ENCODE assay signal across 8 mouse cellular contexts in the genomic region with DNA sequence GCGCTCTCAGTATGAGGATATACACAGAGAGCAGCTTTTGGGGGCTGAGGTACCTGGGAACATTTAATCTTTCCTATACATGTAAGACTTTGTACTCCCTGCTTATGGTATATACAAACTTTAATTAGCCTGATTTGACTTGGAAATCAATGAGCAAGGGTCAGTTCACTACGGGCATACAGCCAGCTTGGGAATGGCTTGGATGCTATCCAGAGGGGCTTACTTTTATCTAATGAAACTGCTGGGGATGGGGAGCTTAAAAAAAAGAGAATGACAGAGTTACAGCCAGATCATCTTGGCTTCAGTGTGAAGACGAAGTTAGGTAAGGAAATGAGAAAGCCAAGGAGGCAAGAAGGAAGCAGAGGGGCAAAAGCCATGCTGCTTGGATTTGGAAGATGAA. TPM values are rescaled to one million over a fixed set of nuclear protein-coding genes. Genes with fewer than 3 reads are reported as not detected.
DNase-seq lines count a peak whose midpoint lies in the region; ATAC-seq and TF ChIP-seq lines count a peak whose summit lies in the region.

No protein-coding gene starts in this region.

- no peaks in the 10 kb centered on the region for H3K9me3 ChIP-seq in heart, embryonic 11.5 days (replicated peaks; ENCODE audit: control insufficient read depth, low read length)
- H3K9me3 ChIP-seq in embryonic facial prominence, embryonic 11.5 days (replicated peaks; ENCODE audit: control insufficient read depth, low read length), result no peaks in the 10 kb centered on the region
- H3K9me3 ChIP-seq in intestine, postnatal 0 days (ENCODE audit: control insufficient read depth), result no peaks in the 10 kb centered on the region
- H3K9me3 ChIP-seq in midbrain, embryonic 10.5 days (replicated peaks), result no peaks in the 10 kb centered on the region

- DNase-seq in heart, postnatal 10 days, result no peak
- DNase-seq in embryonic facial prominence, embryonic 11.5 days (ENCODE audit: low spot score), result no peak
- no peak for DNase-seq in midbrain, embryonic 10.5 days (ENCODE audit: low spot score)
- DNase-seq in testis, postnatal 10 days (ENCODE audit: low spot score), result no peak
- DNase-seq in cerebellum, adult 9-10 months, result no peak
- no peak for DNase-seq in layer of hippocampus, adult 9-10 months (ENCODE audit: low spot score)

- intact Hi-C loops in heart, postnatal 10 days (cut with DNase I), result loop anchor here (10.0 kb wide), 1 partner anchor 580 kb away; a partner anchor contains a TSS

- no peak for TF ChIP-seq CTCF in intestine, postnatal 0 days (IDR thresholded peaks at IDR 0.05; ENCODE audit: low read depth)

- H3K4me1 ChIP-seq in heart, embryonic 11.5 days (ENCODE audit: control insufficient read depth, insufficient read depth, low read length), result peaks cover 23% of the 10 kb centered on the region
- H3K4me1 ChIP-seq in embryonic facial prominence, embryonic 11.5 days (ENCODE audit: control insufficient read depth, insufficient read depth, low read length), result no peaks in the 10 kb centered on the region; the same call in 1 of the 2 replicates
- H3K4me1 ChIP-seq in intestine, postnatal 0 days (replicated peaks; ENCODE audit: control insufficient read depth, insufficient read depth, low read length), result 0 out of 2 replicates have a peak, but pooled peaks cover 6% of the 10 kb centered on the region
- H3K4me1 ChIP-seq in midbrain, embryonic 10.5 days, result peaks cover 48% of the 10 kb centered on the region

- 0 out of 2 replicates have a peak overlapping the region, but pooled peaks have one; percentile 3 for H3K9ac ChIP-seq in heart, embryonic 11.5 days (ENCODE audit: low read depth, low read length)
- H3K9ac ChIP-seq in embryonic facial prominence, embryonic 11.5 days (replicated peaks; ENCODE audit: low read length), result no peak overlapping the region
- no peak overlapping the region for H3K9ac ChIP-seq in intestine, postnatal 0 days (ENCODE audit: low read depth, low read length)

- no peaks in the 10 kb centered on the region for H3K27me3 ChIP-seq in heart, embryonic 11.5 days (ENCODE audit: control insufficient read depth, insufficient read depth, low read length)
- no peaks in the 10 kb centered on the region for H3K27me3 ChIP-seq in embryonic facial prominence, embryonic 11.5 days (ENCODE audit: control insufficient read depth, insufficient read depth, low read length)
- H3K27me3 ChIP-seq in intestine, postnatal 0 days (replicated peaks; ENCODE audit: control insufficient read depth, insufficient read depth, low read length), result no peaks in the 10 kb centered on the region
- H3K27me3 ChIP-seq in midbrain, embryonic 10.5 days (ENCODE audit: low read depth, poor library complexity, severe bottlenecking), result no peaks in the 10 kb centered on the region

- peaks cover 6% of the 10 kb centered on the region; the same call in 1 of the 2 replicates for H3K36me3 ChIP-seq in heart, embryonic 11.5 days (ENCODE audit: control insufficient read depth, insufficient read depth, low read length)
- H3K36me3 ChIP-seq in embryonic facial prominence, embryonic 11.5 days (replicated peaks; ENCODE audit: control insufficient read depth, insufficient read depth, low read depth, low read length), result no peaks in the 10 kb centered on the region; the same call in none of the 2 replicates
- H3K36me3 ChIP-seq in intestine, postnatal 0 days (ENCODE audit: control insufficient read depth, insufficient read depth), result peaks cover 9% of the 10 kb centered on the region
- peaks cover 29% of the 10 kb centered on the region for H3K36me3 ChIP-seq in midbrain, embryonic 10.5 days

- H3K4me3 ChIP-seq in heart, embryonic 11.5 days (ENCODE audit: low read depth, low read length), result peak overlapping the region; percentile 33
- H3K4me3 ChIP-seq in embryonic facial prominence, embryonic 11.5 days (ENCODE audit: low read depth, low read length), result peak overlapping the region; percentile 20
- H3K4me3 ChIP-seq in intestine, postnatal 0 days (ENCODE audit: low read depth, low read length), result 0 out of 2 replicates have a peak overlapping the region, but pooled peaks have one; percentile 5
- peak overlapping the region; percentile 89 for H3K4me3 ChIP-seq in midbrain, embryonic 10.5 days

- peak overlapping the region; percentile 65 for H3K4me2 ChIP-seq in heart, embryonic 11.5 days
- peak overlapping the region; percentile 33 for H3K4me2 ChIP-seq in embryonic facial prominence, embryonic 11.5 days (ENCODE audit: low read depth, low read length)
- peak overlapping the region; percentile 37 for H3K4me2 ChIP-seq in intestine, postnatal 0 days (replicated peaks; ENCODE audit: low read depth)

- H3K27ac ChIP-seq in heart, embryonic 11.5 days (ENCODE audit: low read depth, low read length), result no peak overlapping the region
- H3K27ac ChIP-seq in embryonic facial prominence, embryonic 11.5 days (replicated peaks; ENCODE audit: low read depth, low read length), result no peak overlapping the region
- no peak overlapping the region for H3K27ac ChIP-seq in intestine, postnatal 0 days (ENCODE audit: low read depth, low read length)
- H3K27ac ChIP-seq in midbrain, embryonic 10.5 days (replicated peaks), result peak overlapping the region; percentile 49

- no peak for ATAC-seq in heart, embryonic 11.5 days (replicated peaks; ENCODE audit: insufficient number of reproducible peaks, low FRiP score, low TSS enrichment)
- ATAC-seq in embryonic facial prominence, embryonic 11.5 days (replicated peaks; ENCODE audit: insufficient number of reproducible peaks, low FRiP score, low TSS enrichment, low read depth), result no peak
- no peak for ATAC-seq in intestine, postnatal 0 days

- 38% methylated on average over 3 of the region's 3 CpGs for WGBS in heart, embryonic 11.5 days (ENCODE audit: insufficient replicate concordance)
- 57% methylated on average over 3 of the region's 3 CpGs for WGBS in embryonic facial prominence, embryonic 11.5 days
- WGBS in intestine, postnatal 0 days, result 38% methylated on average over 3 of the region's 3 CpGs
- 66% methylated on average over 3 of the region's 3 CpGs for WGBS in midbrain, embryonic 10.5 days

RNA-seq across cellular contexts. Expression of a gene that starts 2.9 kb away (rescaled TPM):
- polyA plus RNA-seq in heart, embryonic 11.5 days (2014; fragmentation: Nextera tagmentation; extraction: Ambion mirVana), result 8.9 and 12.1 TPM in 2 replicates
- total RNA-seq in heart, postnatal 10 days (2021), result 10 to 100 TPM; 23.9 to 27.4 TPM
- 18.3 and 18.9 TPM in 2 replicates for polyA plus RNA-seq in embryonic facial prominence, embryonic 11.5 days (2014; fragmentation: Nextera tagmentation; extraction: Ambion mirVana)
- polyA plus RNA-seq in intestine, postnatal 0 days (2015; fragmentation: Nextera tagmentation; extraction: Ambion mirVana), result 2.4 and 3.2 TPM in 2 replicates
- polyA plus RNA-seq in midbrain, embryonic 10.5 days (2016; fragmentation: Nextera tagmentation; extraction: Ambion mirVana), result 10.6 and 13.6 TPM in 2 replicates

RNA-seq across cellular contexts. Expression of a gene that starts 29.6 kb away (rescaled TPM):
- 16.1 and 18.3 TPM in 2 replicates for polyA plus RNA-seq in heart, embryonic 11.5 days (2014; fragmentation: Nextera tagmentation; extraction: Ambion mirVana)
- 10 to 100 TPM; 10.3 to 10.4 TPM for total RNA-seq in heart, postnatal 10 days (2021)
- polyA plus RNA-seq in embryonic facial prominence, embryonic 11.5 days (2014; fragmentation: Nextera tagmentation; extraction: Ambion mirVana), result 24.0 and 28.6 TPM in 2 replicates
- polyA plus RNA-seq in intestine, postnatal 0 days (2015; fragmentation: Nextera tagmentation; extraction: Ambion mirVana), result 3.0 and 3.2 TPM in 2 replicates
- polyA plus RNA-seq in midbrain, embryonic 10.5 days (2016; fragmentation: Nextera tagmentation; extraction: Ambion mirVana), result 21.4 and 23.1 TPM in 2 replicates

RNA-seq across cellular contexts. Expression of a gene that starts 48.1 kb away (rescaled TPM):
- 0.07 and 0.17 TPM in 2 replicates for polyA plus RNA-seq in heart, embryonic 11.5 days (2014; fragmentation: Nextera tagmentation; extraction: Ambion mirVana)
- total RNA-seq in heart, postnatal 10 days (2021), result under 1 TPM; 0.10 to 0.43 TPM
- polyA plus RNA-seq in embryonic facial prominence, embryonic 11.5 days (2014; fragmentation: Nextera tagmentation; extraction: Ambion mirVana), result 0.38 and 0.72 TPM in 2 replicates
- polyA plus RNA-seq in intestine, postnatal 0 days (2015; fragmentation: Nextera tagmentation; extraction: Ambion mirVana), result 0.03 TPM in 1 of 2 replicates, not detected in the other
- polyA plus RNA-seq in midbrain, embryonic 10.5 days (2016; fragmentation: Nextera tagmentation; extraction: Ambion mirVana), result 1.2 and 1.9 TPM in 2 replicates

Comparison
In these comparisons a context has a peak if more than half of its experiments do, and no peak if none do; other contexts are left out.
1. H3K4me3 ChIP-seq: peak in every context shown above with its lines; median percentile 89 in midbrain, embryonic 10.5 days; 33 in heart, embryonic 11.5 days; 20 in embryonic facial prominence, embryonic 11.5 days; 5 in intestine, postnatal 0 days.